Mouse (Mus musculus) kidney, adult 9 months (tissue): ENCODE measurements around the gene Myl9.
"Not testable (repeated sequence)": the region's sequence is repeated elsewhere in the genome, so short reads cannot be mapped to it uniquely, and the experiment has no call there.

Experiments used
- DNase-seq: peaks from one replicate; pipeline ENCODE4 v3.0.0; 2022

Gene Myl9

GRCm38 (mm10) chr2:156786369-156786768, 11.1 kb downstream of the Myl9 start:
- not testable (repeated sequence) for DNase-seq

- DNase-seq, result no peak
Observed at GRCm38 (mm10) chr2:156787090-156787775, 12.0 kb downstream of the Myl9 start.

GRCm38 (mm10) chr2:156787776-156788105, 12.5 kb downstream of the Myl9 start:
- no peak for DNase-seq

- no peak for DNase-seq
Observed at GRCm38 (mm10) chr2:156788836-156789235, 13.6 kb downstream of the Myl9 start.

GRCm38 (mm10) chr2:156798516-156798915, 23.3 kb downstream of the Myl9 start:
- DNase-seq, result peak; percentile 71

GRCm38 (mm10) chr2:156801045-156801444, 25.8 kb downstream of the Myl9 start:
- DNase-seq, result no peak

- DNase-seq, result not testable (repeated sequence)
Observed at GRCm38 (mm10) chr2:156802116-156802515, 26.9 kb downstream of the Myl9 start.

- DNase-seq, result no peak
Observed at GRCm38 (mm10) chr2:156803698-156804372, 28.6 kb downstream of the Myl9 start.

GRCm38 (mm10) chr2:156804589-156804988, 29.4 kb downstream of the Myl9 start:
- DNase-seq, result no peak

GRCm38 (mm10) chr2:156806886-156807285, 31.7 kb downstream of the Myl9 start:
- no peak for DNase-seq

- DNase-seq, result peak; percentile 75
Observed at GRCm38 (mm10) chr2:156809579-156809978, 34.4 kb downstream of the Myl9 start.

GRCm38 (mm10) chr2:156810716-156811115, 35.5 kb downstream of the Myl9 start:
- DNase-seq, result peak; percentile 49

GRCm38 (mm10) chr2:156811556-156811955, 36.3 kb downstream of the Myl9 start:
- DNase-seq, result no peak

GRCm38 (mm10) chr2:156814344-156814801, 39.2 kb downstream of the Myl9 start:
- peak; percentile 68 for DNase-seq

GRCm38 (mm10) chr2:156814893-156815292, 39.7 kb downstream of the Myl9 start:
- no peak for DNase-seq

- no peak for DNase-seq
Observed at GRCm38 (mm10) chr2:156815412-156815811, 40.2 kb downstream of the Myl9 start.

- DNase-seq, result no peak
Observed at GRCm38 (mm10) chr2:156816116-156816515, 40.9 kb downstream of the Myl9 start.

GRCm38 (mm10) chr2:156825128-156825527, 49.9 kb downstream of the Myl9 start:
- DNase-seq, result not testable (repeated sequence)
